In the genomic region with DNA sequence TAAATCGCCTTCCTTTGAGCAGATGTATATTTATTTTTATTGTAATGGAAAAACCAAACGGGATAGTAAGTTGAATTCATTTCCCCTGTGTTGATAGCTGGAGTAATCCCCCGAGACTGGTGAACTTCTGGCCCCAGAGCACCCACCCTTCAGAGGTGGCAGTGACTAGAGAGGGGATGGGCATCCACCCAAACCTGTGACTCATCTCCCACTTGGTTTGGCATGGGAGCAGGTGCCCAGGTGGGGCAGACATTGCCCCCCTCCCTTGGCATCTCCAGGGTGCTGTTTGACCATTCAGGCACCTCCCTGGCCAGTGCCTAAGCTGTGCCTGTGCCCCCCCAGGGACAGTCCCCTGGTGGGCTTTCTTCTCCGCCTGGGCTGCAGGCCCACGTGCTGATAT, we compare ENCODE assay signal across 8 mouse cellular contexts. TPM values are rescaled to one million over a fixed set of nuclear protein-coding genes. Genes with fewer than 3 reads are reported as not detected.
A peak's percentile ranks its signal among the peaks of the same experiment; 100 is the strongest.
DNase-seq lines count a peak whose midpoint lies in the region; ATAC-seq and TF ChIP-seq lines count a peak whose summit lies in the region.

No protein-coding gene starts in this region.

- intact Hi-C loops in gastrocnemius, adult 2 months (cut with DNase I) = no loop called here

- no peaks in the 10 kb centered on the region for H3K27me3 ChIP-seq in embryonic facial prominence, embryonic 11.5 days (ENCODE audit: control insufficient read depth, insufficient read depth, low read length)
- no peaks in the 10 kb centered on the region for H3K27me3 ChIP-seq in limb, embryonic 10.5 days (ENCODE audit: low read depth, poor library complexity, severe bottlenecking)
- 0 out of 2 replicates have a peak, but pooled peaks cover 3% of the 10 kb centered on the region for H3K27me3 ChIP-seq in stomach, embryonic 16.5 days (ENCODE audit: control insufficient read depth, insufficient read depth, low read length)

- H3K9ac ChIP-seq in embryonic facial prominence, embryonic 11.5 days (replicated peaks; ENCODE audit: low read length) = no peak overlapping the region; the same call in 1 of the 2 replicates
- peak overlapping the region; percentile 99 for H3K9ac ChIP-seq in stomach, embryonic 16.5 days (ENCODE audit: low read length)

- peak overlapping the region; percentile 94 for H3K4me2 ChIP-seq in embryonic facial prominence, embryonic 11.5 days (ENCODE audit: low read depth, low read length)
- peak overlapping the region; percentile 92 for H3K4me2 ChIP-seq in stomach, embryonic 16.5 days (ENCODE audit: low read depth, low read length)

- no peaks in the 10 kb centered on the region for H3K9me3 ChIP-seq in embryonic facial prominence, embryonic 11.5 days (replicated peaks; ENCODE audit: control insufficient read depth, low read length)
- H3K9me3 ChIP-seq in limb, embryonic 10.5 days (replicated peaks) = no peaks in the 10 kb centered on the region
- H3K9me3 ChIP-seq in stomach, embryonic 16.5 days (replicated peaks; ENCODE audit: control insufficient read depth, low read length) = no peaks in the 10 kb centered on the region

- peak; percentile 65 for DNase-seq in gastrocnemius, adult 2 months
- no peak for DNase-seq in gastrocnemius, adult 8-10 months (ENCODE audit: low spot score in 2 of 2)
- DNase-seq in 3134 (ENCODE audit: extremely low read depth, insufficient read length, low spot score) = peak; percentile 36
- no peak for DNase-seq in embryonic facial prominence, embryonic 11.5 days (ENCODE audit: low spot score)
- no peak for DNase-seq in limb, embryonic 10.5 days (ENCODE audit: low spot score)
- DNase-seq in thymus, postnatal 0 days (ENCODE audit: low spot score) = no peak
- DNase-seq in thymus, postnatal 14 days = no peak

- peak overlapping the region; percentile 98 for H3K27ac ChIP-seq in gastrocnemius, adult 2 months
- 0 out of 2 replicates have a peak overlapping the region, but pooled peaks have one; percentile 20 for H3K27ac ChIP-seq in embryonic facial prominence, embryonic 11.5 days (replicated peaks; ENCODE audit: low read depth, low read length)
- H3K27ac ChIP-seq in limb, embryonic 10.5 days = peak overlapping the region; percentile 100
- H3K27ac ChIP-seq in stomach, embryonic 16.5 days (ENCODE audit: low read length) = peak overlapping the region; percentile 96; the same call in 1 of the 2 replicates

- peaks cover 26% of the 10 kb centered on the region for H3K4me1 ChIP-seq in embryonic facial prominence, embryonic 11.5 days (ENCODE audit: control insufficient read depth, insufficient read depth, low read length)
- H3K4me1 ChIP-seq in limb, embryonic 10.5 days = peaks cover 88% of the 10 kb centered on the region
- peaks cover 53% of the 10 kb centered on the region for H3K4me1 ChIP-seq in stomach, embryonic 16.5 days (ENCODE audit: control insufficient read depth, insufficient read depth, low read length)

- H3K4me3 ChIP-seq in gastrocnemius, adult 2 months = peak overlapping the region; percentile 85
- H3K4me3 ChIP-seq in embryonic facial prominence, embryonic 11.5 days (ENCODE audit: low read depth, low read length) = peak overlapping the region; percentile 97
- H3K4me3 ChIP-seq in limb, embryonic 10.5 days = peak overlapping the region; percentile 98
- peak overlapping the region; percentile 96 for H3K4me3 ChIP-seq in stomach, embryonic 16.5 days (replicated peaks; ENCODE audit: low read length)

- WGBS in embryonic facial prominence, embryonic 11.5 days = 23% methylated on average over 5 of the region's 5 CpGs
- 35% methylated on average over 5 of the region's 5 CpGs for WGBS in limb, embryonic 10.5 days
- 25% methylated on average over 5 of the region's 5 CpGs for WGBS in stomach, embryonic 16.5 days

- TF ChIP-seq CTCF in gastrocnemius, adult 2 months (IDR thresholded peaks at IDR 0.05) = no peak

- H3K36me3 ChIP-seq in embryonic facial prominence, embryonic 11.5 days (replicated peaks; ENCODE audit: control insufficient read depth, insufficient read depth, low read depth, low read length) = no peaks in the 10 kb centered on the region
- peaks cover 20% of the 10 kb centered on the region for H3K36me3 ChIP-seq in limb, embryonic 10.5 days
- H3K36me3 ChIP-seq in stomach, embryonic 16.5 days (ENCODE audit: control insufficient read depth, insufficient read depth, low read length) = no peaks in the 10 kb centered on the region

- ATAC-seq in embryonic facial prominence, embryonic 11.5 days (replicated peaks; ENCODE audit: insufficient number of reproducible peaks, low FRiP score, low TSS enrichment, low read depth) = no peak
- ATAC-seq in stomach, embryonic 16.5 days (ENCODE audit: insufficient read depth, low FRiP score) = no peak

RNA-seq across cellular contexts. Expression of a gene that starts 3.0 kb away (rescaled TPM):
- 10 to 100 TPM; 30.2 to 55.1 TPM for total RNA-seq in gastrocnemius, adult 2 months (2021)
- total RNA-seq in gastrocnemius, adult 8-10 months (2022) = 10 to 100 TPM; 26.3 to 32.9 (median 28.9) TPM
- polyA plus RNA-seq in embryonic facial prominence, embryonic 11.5 days (2014; fragmentation: Nextera tagmentation; extraction: Ambion mirVana) = 6.6 and 7.7 TPM in 2 replicates
- polyA plus RNA-seq in limb, embryonic 10.5 days (2016; fragmentation: Nextera tagmentation; extraction: Ambion mirVana) = 13.0 and 13.8 TPM in 2 replicates
- 4.9 and 7.1 TPM in 2 replicates for polyA plus RNA-seq in stomach, embryonic 16.5 days (2015; fragmentation: Nextera tagmentation; extraction: Ambion mirVana)
- polyA plus RNA-seq in thymus, postnatal 0 days (2015; fragmentation: Nextera tagmentation; extraction: Ambion mirVana) = 5.3 and 8.0 TPM in 2 replicates

RNA-seq across cellular contexts. Expression of a gene that starts 40.2 kb away (rescaled TPM):
- under 1 TPM in 1 of 2 experiments, not detected in 1; 0.06 TPM for total RNA-seq in gastrocnemius, adult 2 months (2021)
- total RNA-seq in gastrocnemius, adult 8-10 months (2022) = not detected
- 0.08 and 0.20 TPM in 2 replicates for polyA plus RNA-seq in embryonic facial prominence, embryonic 11.5 days (2014; fragmentation: Nextera tagmentation; extraction: Ambion mirVana)
- 0.19 and 0.33 TPM in 2 replicates for polyA plus RNA-seq in limb, embryonic 10.5 days (2016; fragmentation: Nextera tagmentation; extraction: Ambion mirVana)
- polyA plus RNA-seq in stomach, embryonic 16.5 days (2015; fragmentation: Nextera tagmentation; extraction: Ambion mirVana) = 1.2 and 1.8 TPM in 2 replicates
- 6.0 and 7.8 TPM in 2 replicates for polyA plus RNA-seq in thymus, postnatal 0 days (2015; fragmentation: Nextera tagmentation; extraction: Ambion mirVana)

Comparison
In these comparisons a context has a peak if more than half of its experiments do, and no peak if none do; other contexts are left out.
1. DNase-seq: peak in gastrocnemius, adult 2 months (single experiment) and 3134 (single experiment); none in gastrocnemius, adult 8-10 months (0 of 2), embryonic facial prominence, embryonic 11.5 days (single experiment), limb, embryonic 10.5 days (single experiment), thymus, postnatal 0 days (single experiment) and thymus, postnatal 14 days (single experiment).
2. H3K27ac ChIP-seq: peak in every context shown above with its lines; median percentile 100 in limb, embryonic 10.5 days; 98 in gastrocnemius, adult 2 months; 96 in stomach, embryonic 16.5 days; 20 in embryonic facial prominence, embryonic 11.5 days.
3. Peak in every context shown above with its lines, with median percentiles within 50 percentile points of each other: H3K4me3 ChIP-seq.